Mouse (Mus musculus) stomach, postnatal 0 days (tissue): ENCODE results near the gene Ano1. TPM values are rescaled to one million over a fixed set of nuclear protein-coding genes. Genes with fewer than 3 reads are reported as not detected.
A peak's percentile ranks its signal among the peaks of the same experiment; 100 is the strongest.

ENCODE experiments used
- ATAC-seq: fragments of 200-750 bp; cut with Nextera tagmentation; 2 replicates; pipeline ENCODE4 v1.8.0; 2017; ENCODE audit not compliant: low FRiP score, low TSS enrichment
- DNase-seq: peaks from one replicate; pipeline ENCODE4 v3.0.0-alpha.2; 2016; ENCODE audit warnings: low spot score
- H3K27ac ChIP-seq: fragments of 300-500 bp; sonication (generic); replicated peaks from 2 replicates; pipeline ENCODE4 v1.5.1; 2014; ENCODE audit warnings: mild to moderate bottlenecking, control low read depth
- H3K27me3 ChIP-seq: fragments of 300-500 bp; sonication (generic); 2 replicates; pipeline ENCODE4 v1.6.1; 2014; ENCODE audit warnings: low read length; ENCODE audit not compliant: control insufficient read depth, insufficient read depth
- H3K36me3 ChIP-seq: fragments of 300-500 bp; sonication (generic); 2 replicates; pipeline ENCODE4 v1.6.1; 2014; ENCODE audit warnings: low read length, mixed read lengths; ENCODE audit not compliant: control insufficient read depth, insufficient read depth
- H3K4me1 ChIP-seq: fragments of 300-500 bp; sonication (generic); replicated peaks from 2 replicates; pipeline ENCODE4 v1.6.1; 2014; ENCODE audit warnings: antibody characterized with exemption; ENCODE audit not compliant: control insufficient read depth, insufficient read depth
- H3K4me2 ChIP-seq: fragments of 300-500 bp; sonication (generic); replicated peaks from 2 replicates; pipeline ENCODE4 v1.6.1; 2014; ENCODE audit warnings: low read depth, mild to moderate bottlenecking, control low read depth, moderate library complexity
- H3K4me3 ChIP-seq: fragments of 300-500 bp; sonication (generic); 2 replicates; pipeline ENCODE4 v1.5.1; 2014; ENCODE audit warnings: low read depth, low read length, control low read depth
- H3K9ac ChIP-seq: fragments of 300-500 bp; sonication (generic); 2 replicates; pipeline ENCODE4 v1.6.1; 2014; ENCODE audit warnings: mild to moderate bottlenecking, low read length, control low read depth, mixed read lengths
- H3K9me3 ChIP-seq: fragments of 300-500 bp; sonication (generic); 2 replicates; pipeline ENCODE4 v1.6.1; 2016; ENCODE audit warnings: low read length; ENCODE audit not compliant: control insufficient read depth
- CTCF ChIP-seq: IDR thresholded peaks from 2 replicates; pipeline ENCODE4 v1.5.1; 2016; ENCODE audit warnings: antibody characterized with exemption, low read depth, mild to moderate bottlenecking, moderate library complexity
- EP300 ChIP-seq: optimal IDR thresholded peaks from 2 replicates; pipeline ENCODE3; 2016; ENCODE audit warnings: antibody characterized with exemption
- WGBS: fragments of 180-500 bp; shearing (Covaris S2); extraction: QIAGEN DNeasy Blood & Tissue Kit; methylation state at CpG from one replicate; pipeline ENCODE4 v1.1.7; 2014; 5-methylcytosine and 5-hydroxymethylcytosine counted together
- polyA plus RNA-seq: library from polyadenylated mRNA; unstranded; fragments of >200 nt; fragmentation: Nextera tagmentation; extraction: Ambion mirVana; gene quantifications from 2 replicates; pipeline ENCODE4 v1.2.1, GENCODE M21; 2015

The Ano1 gene
- polyA plus RNA-seq, 1 experiment from 2014 or later, result 32.4 TPM

DNA sequence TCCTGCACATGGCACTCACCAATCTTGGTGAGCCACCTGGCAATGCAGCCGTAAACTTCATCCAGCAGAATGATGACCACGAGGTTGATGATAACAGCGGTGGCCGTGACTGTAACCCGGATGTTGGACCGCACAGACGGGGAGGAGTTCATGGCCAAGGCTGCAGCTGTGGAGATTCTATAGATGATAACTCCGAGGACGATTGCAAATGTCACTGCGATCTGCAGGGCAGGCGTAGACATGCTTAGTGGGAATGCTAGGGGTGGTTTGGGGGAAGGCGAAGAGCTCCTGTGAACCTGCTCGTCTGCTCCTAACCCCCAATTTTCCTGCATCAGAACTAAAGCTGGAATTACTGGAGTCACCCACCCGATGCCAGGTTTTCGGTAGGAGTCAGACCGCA, 140.2 kb downstream of the Ano1 start:
- Histone ChIP-seq H3K9ac (no peak overlapping the region), H3K4me2 (no peak overlapping the region), H3K27me3 (no peaks in the 10 kb centered on the region), H3K4me3 (no peak overlapping the region), H3K4me1 (no peaks in the 10 kb centered on the region; the same call in 1 of the 2 replicates), H3K27ac (peak overlapping the region; percentile 77; the same call in 1 of the 2 replicates), H3K9me3 (no peaks in the 10 kb centered on the region), H3K36me3 (no peaks in the 10 kb centered on the region; the same call in 1 of the 2 replicates)
- ATAC-seq (no peak), DNase-seq (no peak)
- 82% methylated on average over 16 of the region's 16 CpGs for WGBS
- TF ChIP-seq CTCF, result no peak
- no peak for TF ChIP-seq EP300

GRCm38 (mm10) chr7:144609568-144609967, 142.2 kb downstream of the Ano1 start:
- Histone ChIP-seq H3K4me1 (no peaks in the 10 kb centered on the region; the same call in 1 of the 2 replicates), H3K27ac (no peak overlapping the region), H3K27me3 (no peaks in the 10 kb centered on the region), H3K9me3 (no peaks in the 10 kb centered on the region), H3K9ac (no peak overlapping the region), H3K4me3 (no peak overlapping the region), H3K4me2 (no peak overlapping the region), H3K36me3 (no peaks in the 10 kb centered on the region; the same call in 1 of the 2 replicates)
- ATAC-seq, result no peak
- 71% methylated on average over 7 of the region's 7 CpGs for WGBS
- DNase-seq, result no peak
- TF ChIP-seq CTCF, result no peak
- TF ChIP-seq EP300, result no peak

GRCm38 (mm10) chr7:144607862-144608261, 143.9 kb downstream of the Ano1 start:
- H3K4me2 ChIP-seq, result no peak overlapping the region
- DNase-seq, result no peak
- TF ChIP-seq EP300, result no peak
- peak; percentile 50 for TF ChIP-seq CTCF
- no peak overlapping the region for H3K27ac ChIP-seq
- H3K4me1 ChIP-seq, result no peaks in the 10 kb centered on the region; the same call in 1 of the 2 replicates
- no peak for ATAC-seq
- peaks cover 2% of the 10 kb centered on the region; the same call in 1 of the 2 replicates for H3K36me3 ChIP-seq
- H3K9me3 ChIP-seq, result no peaks in the 10 kb centered on the region
- H3K27me3 ChIP-seq, result no peaks in the 10 kb centered on the region
- no peak overlapping the region for H3K4me3 ChIP-seq
- 89% methylated on average over 15 of the region's 15 CpGs for WGBS
- no peak overlapping the region for H3K9ac ChIP-seq

- H3K4me3 ChIP-seq, result no peak overlapping the region
- no peak overlapping the region for H3K4me2 ChIP-seq
- no peaks in the 10 kb centered on the region for H3K27me3 ChIP-seq
- ATAC-seq (no peak), DNase-seq (no peak)
- no peak overlapping the region for H3K9ac ChIP-seq
- 49% methylated on average over 4 of the region's 4 CpGs for WGBS
- H3K27ac ChIP-seq, result no peak overlapping the region
- H3K4me1 ChIP-seq, result no peaks in the 10 kb centered on the region
- peaks cover 6% of the 10 kb centered on the region; the same call in 1 of the 2 replicates for H3K36me3 ChIP-seq
- H3K9me3 ChIP-seq, result no peaks in the 10 kb centered on the region
- TF ChIP-seq CTCF (no peak), EP300 (no peak)
Measured at GRCm38 (mm10) chr7:144604735-144605134, 147.0 kb downstream of the Ano1 start.

- ATAC-seq (no peak), DNase-seq (no peak)
- no peaks in the 10 kb centered on the region for H3K27me3 ChIP-seq
- no peaks in the 10 kb centered on the region for H3K9me3 ChIP-seq
- H3K27ac ChIP-seq, result no peak overlapping the region
- 79% methylated on average over 2 of the region's 2 CpGs for WGBS
- no peaks in the 10 kb centered on the region for H3K4me1 ChIP-seq
- H3K36me3 ChIP-seq, result peaks cover 6% of the 10 kb centered on the region; the same call in 1 of the 2 replicates
- no peak for TF ChIP-seq CTCF
- no peak overlapping the region for H3K4me3 ChIP-seq
- H3K4me2 ChIP-seq, result no peak overlapping the region
- no peak overlapping the region for H3K9ac ChIP-seq
Measured at GRCm38 (mm10) chr7:144604291-144604690, 147.5 kb downstream of the Ano1 start.

DNA sequence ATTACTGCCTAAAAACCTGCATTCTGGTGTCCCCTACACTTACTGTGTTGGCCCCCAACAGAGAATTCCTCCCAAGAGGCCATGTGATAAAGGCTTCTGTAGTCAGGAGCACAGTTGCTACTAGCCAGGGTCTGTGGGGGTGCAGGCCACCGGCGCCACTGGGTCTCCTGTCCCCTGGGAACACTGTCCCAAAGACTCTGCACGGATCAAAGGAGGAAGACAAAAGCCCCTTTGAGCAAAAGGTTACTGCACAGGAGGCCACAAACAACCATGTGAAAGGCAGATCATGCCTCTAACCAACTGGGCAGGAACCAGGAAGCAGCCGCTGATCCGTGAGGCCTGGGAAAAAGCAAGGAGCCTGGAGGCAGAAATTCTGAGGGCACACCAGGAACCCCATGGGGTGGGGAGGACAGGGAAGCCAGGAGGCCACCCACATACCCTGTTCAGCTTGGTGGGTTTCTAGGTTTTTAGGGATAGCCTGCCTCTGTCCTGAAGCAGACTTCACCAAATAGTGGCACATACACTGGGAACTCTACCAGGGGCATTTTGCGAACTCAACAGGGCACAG, 151.4 kb downstream of the Ano1 start:
- Histone ChIP-seq H3K27ac (no peak overlapping the region), H3K27me3 (no peaks in the 10 kb centered on the region), H3K36me3 (peaks cover 8% of the 10 kb centered on the region; the same call in 1 of the 2 replicates), H3K9ac (no peak overlapping the region), H3K4me2 (no peak overlapping the region), H3K4me1 (no peaks in the 10 kb centered on the region), H3K9me3 (no peaks in the 10 kb centered on the region), H3K4me3 (no peak overlapping the region)
- DNase-seq (no peak), ATAC-seq (no peak)
- 75% methylated on average over 6 of the region's 6 CpGs for WGBS
- TF ChIP-seq EP300 (no peak), CTCF (no peak)
